Mouse (Mus musculus) cortical plate, adult 2 months (tissue): Measurements from ENCODE around the gene 1700017B05Rik. TPM values are rescaled to one million over a fixed set of nuclear protein-coding genes. Genes with fewer than 3 reads are reported as not detected.

Experiments
- polyA plus RNA-seq: library from polyadenylated mRNA; depleted of rRNA; stranded (reverse); fragments of >200 nt; gene quantifications from 2 replicates; pipeline ENCODE4 v1.2.3, GENCODE M21; 2012; rRNA removed

The 1700017B05Rik gene
- polyA plus RNA-seq, 1 experiment: 4.1 TPM

Other genes starting within 250 kb of the 1700017B05Rik start
- gene Sin3a, start 190.6 kb downstream of the 1700017B05Rik start, polyA plus RNA-seq: 25.1 and 27.8 TPM in 2 replicates
- gene Man2c1, start 131.9 kb downstream of the 1700017B05Rik start, polyA plus RNA-seq: 234 and 251 TPM in 2 replicates
- 15.3 and 16.7 TPM in 2 replicates for gene Neil1, start 114.3 kb downstream of the 1700017B05Rik start, polyA plus RNA-seq
- 184 and 186 TPM in 2 replicates for gene Commd4, start 104.3 kb downstream of the 1700017B05Rik start, polyA plus RNA-seq
- gene Trcg1, start 26.1 kb downstream of the 1700017B05Rik start, polyA plus RNA-seq: not detected in 2 replicates
- gene Ppcdc, start 177.5 kb upstream of the 1700017B05Rik start, polyA plus RNA-seq: 22.2 and 22.9 TPM in 2 replicates
- gene Scamp5, start 205.4 kb upstream of the 1700017B05Rik start, polyA plus RNA-seq: 376 and 379 TPM in 2 replicates
- 15.1 and 16.0 TPM in 2 replicates for gene Rpp25, start 241.4 kb upstream of the 1700017B05Rik start, polyA plus RNA-seq